ENCODE assay signal across 26 mouse cellular contexts in genomic region chr3:87420645-87421044, GRCm38 (mm10). TPM values are rescaled to one million over a fixed set of nuclear protein-coding genes. Genes with fewer than 3 reads are reported as not detected.
A peak's percentile ranks its signal among the peaks of the same experiment; 100 is the strongest.
DNase-seq lines count a peak whose midpoint lies in the region; ATAC-seq and TF ChIP-seq lines count a peak whose summit lies in the region.
"Had no signal": no experiment of that assay in that cellular context is flagged by ENCODE, and none has a peak within 500 bp of the region (broad histone marks: within the 10 kb centered on the region; RNA-seq: fewer than 3 reads in every experiment).

No protein-coding gene starts in this region.

- no peak overlapping the region for H3K4me2 ChIP-seq in heart, embryonic 11.5 days
- H3K4me2 ChIP-seq in liver, embryonic 14.5 days (ENCODE audit: low read depth) = no peak overlapping the region
- H3K4me2 ChIP-seq in liver, embryonic 11.5 days = no peak overlapping the region
- H3K4me2 ChIP-seq in midbrain, postnatal 0 days (ENCODE audit: low read depth, low read length, poor library complexity, severe bottlenecking) = no peak overlapping the region
- H3K4me2 ChIP-seq in midbrain, embryonic 15.5 days = no peak overlapping the region
- H3K4me2 ChIP-seq: embryonic facial prominence, embryonic 15.5 days; heart, embryonic 13.5 days; hindbrain, embryonic 15.5 days had no signal

- 58% methylated on average over 1 of the region's 1 CpGs for WGBS in heart, embryonic 11.5 days (ENCODE audit: insufficient replicate concordance)
- WGBS in liver, embryonic 14.5 days (ENCODE audit: insufficient replicate concordance) = 20% methylated on average over 1 of the region's 1 CpGs
- WGBS in liver, embryonic 11.5 days = 19% methylated on average over 1 of the region's 1 CpGs
- 62% methylated on average over 1 of the region's 1 CpGs for WGBS in midbrain, postnatal 0 days
- 51% methylated on average over 1 of the region's 1 CpGs for WGBS in midbrain, embryonic 15.5 days

- H3K27me3 ChIP-seq in heart, embryonic 11.5 days (ENCODE audit: control insufficient read depth, insufficient read depth, low read length) = no peaks in the 10 kb centered on the region
- no peaks in the 10 kb centered on the region for H3K27me3 ChIP-seq in liver, embryonic 14.5 days (ENCODE audit: control insufficient read depth, insufficient read depth, low read length)
- no peaks in the 10 kb centered on the region for H3K27me3 ChIP-seq in liver, embryonic 11.5 days (replicated peaks; ENCODE audit: control insufficient read depth, insufficient read depth, low read length)
- no peaks in the 10 kb centered on the region for H3K27me3 ChIP-seq in midbrain, postnatal 0 days (ENCODE audit: insufficient read depth, low read length)
- H3K27me3 ChIP-seq in midbrain, embryonic 15.5 days (replicated peaks) = no peaks in the 10 kb centered on the region
- H3K27me3 ChIP-seq: embryonic facial prominence, embryonic 15.5 days; heart, embryonic 13.5 days; hindbrain, embryonic 15.5 days had no signal

- no peaks in the 10 kb centered on the region for H3K9me3 ChIP-seq in heart, embryonic 11.5 days (replicated peaks; ENCODE audit: control insufficient read depth, low read length)
- H3K9me3 ChIP-seq in liver, embryonic 14.5 days (ENCODE audit: control insufficient read depth, low read length) = no peaks in the 10 kb centered on the region
- H3K9me3 ChIP-seq in liver, embryonic 11.5 days (ENCODE audit: control insufficient read depth, low read length) = no peaks in the 10 kb centered on the region
- H3K9me3 ChIP-seq in midbrain, postnatal 0 days (ENCODE audit: low read length) = no peaks in the 10 kb centered on the region
- no peaks in the 10 kb centered on the region for H3K9me3 ChIP-seq in midbrain, embryonic 15.5 days
- H3K9me3 ChIP-seq: embryonic facial prominence, embryonic 15.5 days; forebrain, embryonic 10.5 days; heart, embryonic 13.5 days; hindbrain, embryonic 15.5 days had no signal

- H3K4me1 ChIP-seq in heart, embryonic 11.5 days (ENCODE audit: control insufficient read depth, insufficient read depth, low read length) = no peaks in the 10 kb centered on the region
- H3K4me1 ChIP-seq in liver, embryonic 14.5 days (replicated peaks; ENCODE audit: control insufficient read depth in 2 of 2, insufficient read depth in 2 of 2, low read length in 1 of 2) = no peaks in the 10 kb centered on the region
- no peaks in the 10 kb centered on the region for H3K4me1 ChIP-seq in liver, embryonic 11.5 days (replicated peaks; ENCODE audit: control insufficient read depth, insufficient read depth, low read length)
- H3K4me1 ChIP-seq in midbrain, postnatal 0 days (ENCODE audit: insufficient read depth, low read length) = no peaks in the 10 kb centered on the region
- no peaks in the 10 kb centered on the region for H3K4me1 ChIP-seq in midbrain, embryonic 15.5 days
- H3K4me1 ChIP-seq: embryonic facial prominence, embryonic 15.5 days; forebrain, embryonic 10.5 days; heart, embryonic 13.5 days; hindbrain, embryonic 15.5 days had no signal

- no peak for TF ChIP-seq EP300 in liver, embryonic 14.5 days (IDR thresholded peaks at IDR 0.05; ENCODE audit: low read depth)

- no peaks in the 10 kb centered on the region for H3K36me3 ChIP-seq in heart, embryonic 11.5 days (ENCODE audit: control insufficient read depth, insufficient read depth, low read length)
- H3K36me3 ChIP-seq in liver, embryonic 14.5 days (replicated peaks; ENCODE audit: control insufficient read depth, insufficient read depth, low read depth) = no peaks in the 10 kb centered on the region
- no peaks in the 10 kb centered on the region for H3K36me3 ChIP-seq in liver, embryonic 11.5 days (ENCODE audit: control insufficient read depth, insufficient read depth, low read length)
- no peaks in the 10 kb centered on the region for H3K36me3 ChIP-seq in midbrain, postnatal 0 days (ENCODE audit: insufficient read depth, low read length)
- no peaks in the 10 kb centered on the region for H3K36me3 ChIP-seq in midbrain, embryonic 15.5 days (replicated peaks)
- H3K36me3 ChIP-seq: embryonic facial prominence, embryonic 15.5 days; forebrain, embryonic 10.5 days; heart, embryonic 13.5 days; hindbrain, embryonic 15.5 days had no signal

- no peak overlapping the region for H3K4me3 ChIP-seq in heart, embryonic 11.5 days (ENCODE audit: low read depth, low read length)
- H3K4me3 ChIP-seq in liver, embryonic 14.5 days (ENCODE audit: insufficient read depth in 1 of 2, low read depth in 2 of 2, low read length in 2 of 2) = no peak overlapping the region
- no peak overlapping the region for H3K4me3 ChIP-seq in liver, embryonic 11.5 days (ENCODE audit: low read depth, low read length)
- H3K4me3 ChIP-seq in midbrain, postnatal 0 days (ENCODE audit: low read depth, low read length) = no peak overlapping the region
- H3K4me3 ChIP-seq in midbrain, embryonic 15.5 days = no peak overlapping the region
- H3K4me3 ChIP-seq: embryonic facial prominence, embryonic 15.5 days; erythroblast, embryonic 14.5 days; forebrain, embryonic 10.5 days; heart, embryonic 13.5 days; hindbrain, embryonic 15.5 days had no signal

- DNase-seq in heart, adult 11 months = peak; percentile 28
- no peak for DNase-seq in liver, embryonic 14.5 days (ENCODE audit: low read depth in 3 of 3, low spot score in 3 of 3)
- DNase-seq in liver, embryonic 11.5 days (ENCODE audit: low spot score) = no peak
- no peak for DNase-seq in midbrain, postnatal 0 days (ENCODE audit: low spot score)
- no peak for DNase-seq in left cerebral cortex, adult 9 months (ENCODE audit: low spot score in 2 of 2)
- DNase-seq: adrenal gland, adult 8-10 months; adrenal gland, postnatal 36 days; cerebellum, adult 8-10 months; cerebellum, postnatal 14 days; embryo, embryonic 11 days; gastrocnemius, postnatal 36 days; heart, postnatal 36 days had no signal

- peak; percentile 10; the same call in 1 of the 2 replicates for TF ChIP-seq CTCF in liver, embryonic 14.5 days (IDR thresholded peaks at IDR 0.05; ENCODE audit: low read depth)
- peak; percentile 9; the same call in 1 of the 2 replicates for TF ChIP-seq CTCF in midbrain, postnatal 0 days (IDR thresholded peaks at IDR 0.05)

- ATAC-seq in heart, embryonic 11.5 days (replicated peaks; ENCODE audit: insufficient number of reproducible peaks, low FRiP score, low TSS enrichment) = no peak
- ATAC-seq in liver, embryonic 14.5 days (ENCODE audit: insufficient read depth) = no peak
- ATAC-seq in liver, embryonic 11.5 days (replicated peaks; ENCODE audit: low FRiP score) = no peak
- no peak for ATAC-seq in midbrain, postnatal 0 days (ENCODE audit: low FRiP score)
- no peak for ATAC-seq in midbrain, embryonic 15.5 days (replicated peaks)
- ATAC-seq: forebrain, embryonic 14.5 days had no signal

- no peak overlapping the region for H3K9ac ChIP-seq in heart, embryonic 11.5 days (ENCODE audit: low read depth, low read length)
- H3K9ac ChIP-seq in liver, embryonic 14.5 days (replicated peaks) = no peak overlapping the region
- no peak overlapping the region for H3K9ac ChIP-seq in liver, embryonic 11.5 days (ENCODE audit: low read depth, low read length)
- H3K9ac ChIP-seq in midbrain, postnatal 0 days (replicated peaks; ENCODE audit: low read length, poor library complexity, severe bottlenecking) = no peak overlapping the region
- H3K9ac ChIP-seq in midbrain, embryonic 15.5 days = no peak overlapping the region
- H3K9ac ChIP-seq: embryonic facial prominence, embryonic 15.5 days; heart, embryonic 13.5 days; hindbrain, embryonic 15.5 days had no signal

- no peak overlapping the region for H3K27ac ChIP-seq in heart, embryonic 11.5 days (ENCODE audit: low read depth, low read length)
- H3K27ac ChIP-seq in liver, embryonic 14.5 days = no peak overlapping the region
- no peak overlapping the region for H3K27ac ChIP-seq in liver, embryonic 11.5 days (ENCODE audit: low read depth, low read length)
- H3K27ac ChIP-seq in midbrain, postnatal 0 days (ENCODE audit: low read depth, low read length) = no peak overlapping the region
- no peak overlapping the region for H3K27ac ChIP-seq in midbrain, embryonic 15.5 days
- H3K27ac ChIP-seq: embryonic facial prominence, embryonic 15.5 days; forebrain, embryonic 10.5 days; heart, embryonic 13.5 days; hindbrain, embryonic 15.5 days had no signal

RNA-seq across cellular contexts. Expression of gene Fcrl5, which starts 14.9 kb away (rescaled TPM):
- polyA plus RNA-seq in heart, embryonic 11.5 days (2014; fragmentation: Nextera tagmentation; extraction: Ambion mirVana) = not detected in 2 replicates
- not detected in 2 replicates for polyA plus RNA-seq in liver, embryonic 14.5 days (2012; rRNA removed)
- not detected in 2 replicates for polyA plus RNA-seq in liver, embryonic 14.5 days (2014; fragmentation: Nextera tagmentation; extraction: Ambion mirVana)
- not detected in 2 replicates for polyA plus RNA-seq in liver, embryonic 11.5 days (2014; fragmentation: Nextera tagmentation; extraction: Ambion mirVana)
- total RNA-seq in midbrain, postnatal 0 days (2014; rRNA removed) = not detected in 2 replicates
- polyA plus RNA-seq in midbrain, postnatal 0 days (2015; fragmentation: Nextera tagmentation; extraction: Ambion mirVana) = not detected in 2 replicates
- polyA plus RNA-seq in midbrain, embryonic 15.5 days (2015; fragmentation: Nextera tagmentation; extraction: Ambion mirVana) = not detected in 2 replicates
- total RNA-seq: adrenal gland, adult 8-10 months; adrenal gland, postnatal 36 days; common myeloid progenitor, adult 5-6 weeks; gastrocnemius, adult 8-10 months; gastrocnemius, postnatal 36 days; heart, postnatal 36 days had no signal
- polyA plus RNA-seq: C2C12; embryonic facial prominence, embryonic 11.5 days; embryonic facial prominence, embryonic 15.5 days; erythroblast, embryonic 14.5 days; forebrain, embryonic 10.5 days; forebrain, embryonic 14.5 days; heart, embryonic 13.5 days; heart, postnatal 0 days; hindbrain, embryonic 11.5 days; hindbrain, embryonic 15.5 days had no signal

RNA-seq across cellular contexts. Expression of gene Fcrl1, which starts 44.5 kb away (rescaled TPM):
- polyA plus RNA-seq in heart, embryonic 11.5 days (2014; fragmentation: Nextera tagmentation; extraction: Ambion mirVana) = 0.48 TPM in 1 of 2 replicates, not detected in the other
- 0.43 and 0.56 TPM in 2 replicates for polyA plus RNA-seq in liver, embryonic 14.5 days (2012; rRNA removed)
- polyA plus RNA-seq in liver, embryonic 14.5 days (2014; fragmentation: Nextera tagmentation; extraction: Ambion mirVana) = 0.88 and 0.99 TPM in 2 replicates
- 1.9 and 2.1 TPM in 2 replicates for polyA plus RNA-seq in liver, embryonic 11.5 days (2014; fragmentation: Nextera tagmentation; extraction: Ambion mirVana)
- total RNA-seq in midbrain, postnatal 0 days (2014; rRNA removed) = not detected in 2 replicates
- polyA plus RNA-seq in midbrain, postnatal 0 days (2015; fragmentation: Nextera tagmentation; extraction: Ambion mirVana) = 0.22 TPM in 1 of 2 replicates, not detected in the other
- 0.13 TPM in 1 of 2 replicates, not detected in the other for polyA plus RNA-seq in midbrain, embryonic 15.5 days (2015; fragmentation: Nextera tagmentation; extraction: Ambion mirVana)
- total RNA-seq: gastrocnemius, postnatal 36 days had no signal
- polyA plus RNA-seq: C2C12; embryonic facial prominence, embryonic 11.5 days; erythroblast, embryonic 14.5 days; forebrain, embryonic 10.5 days; hindbrain, embryonic 11.5 days had no signal
